Mouse (Mus musculus): Measurements from ENCODE around the gene Prlr.

- TF ChIP-seq CTCF (IDR thresholded peaks at IDR 0.05; ENCODE audit: borderline replicate concordance, insufficient read depth, low read depth, low read length) (no peak), POLR2A (IDR thresholded peaks at IDR 0.05; ENCODE audit: borderline replicate concordance, insufficient read depth, low read length) (no peak)
These were observed 25.7 kb downstream of the Prlr start for GRCm38 (mm10) chr15:10202504-10203302.

All from cerebellum, adult 2 months (tissue).